Mouse (Mus musculus): ENCODE measurements at regions not wholly inside any gene's neighbourhood (a gene's known extent, or its start where the extent isn't known, plus 50 kb on each side); places are given as distances from the start of the nearest gene placed in this dataset.
"Not testable (repeated sequence)": the region's sequence is repeated elsewhere in the genome, so short reads cannot be mapped to it uniquely, and the experiment has no call there.

- TF ChIP-seq ZNF384 (IDR thresholded peaks at IDR 0.05; ENCODE audit: low read depth, low read length); MAFK (IDR thresholded peaks at IDR 0.05; ENCODE audit: insufficient read depth, low read depth, low read length); ZC3H11A (IDR thresholded peaks at IDR 0.05; ENCODE audit: borderline replicate concordance, low read depth, low read length); HCFC1 (IDR thresholded peaks at IDR 0.05; ENCODE audit: borderline replicate concordance, insufficient read depth, low read length); CHD2 (IDR thresholded peaks at IDR 0.05; ENCODE audit: low read depth, low read length): not testable (repeated sequence)
These were observed 84.2 kb upstream of the Mettl4 start for GRCm38 (mm10) chr17:94834067-94834445.
